Mouse (Mus musculus) bone marrow, adult 2 months (tissue): Measurements from ENCODE around the gene Tardbp.

Source experiments
- CTCF ChIP-seq: fragments of 200-500 bp; IDR thresholded peaks from 2 replicates; pipeline ENCODE4 v1.5.1; 2011; ENCODE audit warnings: low read length, control low read depth; ENCODE audit not compliant: control insufficient read depth, insufficient read depth
- POLR2A ChIP-seq: fragments of 200-500 bp; IDR thresholded peaks from 2 replicates; pipeline ENCODE4 v1.6.1; 2011; ENCODE audit warnings: low read depth, mild to moderate bottlenecking, control low read depth, low read length, borderline replicate concordance; ENCODE audit not compliant: control insufficient read depth

DNA sequence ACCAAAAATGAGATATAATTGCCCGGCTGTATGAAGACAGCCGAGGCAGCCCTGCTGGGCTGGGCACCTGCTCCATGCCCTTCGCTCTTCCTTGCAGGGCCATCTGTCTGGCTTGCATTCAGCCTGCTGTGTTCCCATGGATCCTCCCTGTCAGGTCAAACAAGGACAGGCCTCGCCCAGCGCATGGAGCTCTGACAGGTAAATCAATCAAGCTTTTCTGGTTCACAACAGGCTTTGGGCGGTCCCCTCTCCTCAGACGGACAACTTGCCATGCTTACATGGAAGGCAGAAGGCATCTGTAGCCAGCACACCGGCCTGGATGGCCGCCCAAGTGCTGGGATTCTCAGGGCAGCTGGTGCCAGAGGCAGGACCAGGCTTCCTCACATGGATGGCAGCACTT, 24.2 kb upstream of the Tardbp start:
- TF ChIP-seq POLR2A (no peak), CTCF (no peak)
